Mouse (Mus musculus) cerebellum, adult 9-10 months (tissue): ENCODE data around the gene Carhsp1.

Source experiments
- DNase-seq: peaks from one replicate; pipeline ENCODE4 v3.0.0; 2022

Carhsp1 gene

GRCm38 (mm10) chr16:8637217-8638051 is 34.5 kb downstream of the Carhsp1 start, which contains the start of the genes Pmm2 and Tmem186:
Gene Pmm2, plus strand, starts transcription at chr16:8637674.
Gene Tmem186, minus strand, starts transcription at chr16:8637712.
- peak; percentile 92 for DNase-seq

GRCm38 (mm10) chr16:8636867-8637216 is 35.1 kb downstream of the Carhsp1 start:
- DNase-seq = no peak

GRCm38 (mm10) chr16:8631428-8631827 is 40.5 kb downstream of the Carhsp1 start:
- DNase-seq = no peak

- no peak for DNase-seq
These were observed 41.5 kb downstream of the Carhsp1 start for GRCm38 (mm10) chr16:8630419-8630818.

DNA sequence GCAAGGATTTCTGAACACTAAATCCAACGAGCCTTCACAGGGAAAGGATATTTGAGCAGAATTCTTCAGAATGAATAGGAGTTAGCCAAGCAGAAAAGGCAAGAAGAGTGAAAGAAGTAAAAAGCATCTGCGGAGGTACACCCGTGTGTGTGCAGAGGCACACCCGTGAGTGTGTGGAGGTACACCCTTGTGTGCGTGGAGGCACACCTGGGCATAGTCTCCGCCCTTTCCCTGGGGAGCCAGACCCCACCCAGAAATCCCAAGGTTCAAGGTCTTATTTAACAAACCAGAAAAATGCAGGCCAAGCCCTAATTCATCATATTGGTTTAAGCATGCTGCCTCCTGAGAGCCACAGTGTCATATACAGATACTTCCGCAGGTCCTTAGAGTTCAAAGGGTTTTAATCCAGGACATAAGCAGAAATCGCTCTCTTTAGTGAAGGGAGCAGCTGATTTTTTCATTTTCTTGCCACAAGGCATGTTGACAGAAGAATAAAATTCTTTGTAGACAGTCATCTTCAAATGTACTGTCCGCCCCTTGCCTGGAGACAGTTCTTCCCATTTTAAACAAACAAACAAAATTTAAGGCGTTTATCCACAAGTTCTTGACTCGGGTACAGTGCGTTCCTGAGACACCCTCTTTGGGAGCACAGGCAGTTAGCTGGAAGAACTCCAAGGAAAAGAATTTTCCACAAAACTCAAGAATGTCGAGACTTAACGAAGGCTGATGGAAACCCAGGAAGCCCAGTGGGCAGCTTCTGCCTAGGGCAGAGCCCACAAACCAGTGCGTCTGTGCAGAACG is 51.4 kb downstream of the Carhsp1 start:
- DNase-seq = no peak

DNA sequence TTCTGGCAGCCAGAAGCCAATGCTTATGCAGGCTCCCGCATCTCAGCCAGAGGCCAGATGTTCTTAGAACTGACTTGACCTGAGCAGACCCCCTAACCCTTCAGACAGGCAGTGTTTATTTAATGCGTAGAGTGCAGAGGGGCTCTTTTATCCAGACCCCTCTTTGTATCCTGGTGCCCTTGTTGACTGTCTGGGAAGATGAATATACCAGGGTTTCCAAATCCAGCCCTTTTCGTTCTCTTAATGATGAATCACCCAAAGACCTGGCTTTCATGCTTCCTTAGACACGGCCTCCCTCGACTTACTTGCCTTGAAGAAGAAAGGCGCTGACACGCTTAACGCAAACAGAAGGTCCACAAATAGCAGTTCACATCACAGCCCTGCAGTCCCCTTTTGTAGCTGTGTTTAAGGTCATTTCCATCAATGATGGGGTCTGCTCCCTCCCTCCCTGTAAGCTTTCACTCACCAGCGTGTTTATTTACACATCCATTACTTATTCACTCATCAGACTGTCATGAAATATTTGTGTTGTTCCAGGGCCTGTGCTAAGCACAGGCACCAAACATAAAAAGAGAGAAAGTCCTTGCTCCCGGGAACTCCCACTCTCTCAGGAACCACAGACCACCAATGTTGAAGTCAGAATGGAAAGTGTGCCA is 52.2 kb downstream of the Carhsp1 start:
- no peak for DNase-seq

DNA sequence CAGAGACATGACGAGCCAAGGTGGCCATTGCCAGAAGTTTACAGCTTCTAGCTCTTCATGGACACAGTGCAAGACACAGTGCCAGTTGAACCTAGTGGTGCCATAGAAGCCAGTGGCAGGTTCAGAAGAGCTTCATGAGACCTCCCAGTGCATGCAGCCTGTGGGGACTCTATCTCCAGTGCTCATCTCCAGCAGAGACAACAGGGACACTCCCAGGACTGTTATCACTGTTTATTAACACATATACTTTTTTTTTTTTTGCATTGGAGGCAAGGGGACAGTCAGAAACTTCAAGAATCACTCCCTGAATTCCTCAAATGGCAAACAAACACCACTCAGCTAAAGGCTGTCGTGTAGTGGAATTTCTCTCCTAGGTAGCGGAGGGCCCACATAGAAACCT is 58.5 kb downstream of the Carhsp1 start:
- no peak for DNase-seq

- DNase-seq = no peak
These were observed 58.9 kb downstream of the Carhsp1 start for GRCm38 (mm10) chr16:8613039-8613438.

- DNase-seq = no peak
These were observed 59.5 kb downstream of the Carhsp1 start for GRCm38 (mm10) chr16:8612214-8613005.

GRCm38 (mm10) chr16:8610397-8610796 is 61.6 kb downstream of the Carhsp1 start:
- no peak for DNase-seq
